Mouse (Mus musculus) bone marrow, adult 2 months (tissue): ENCODE data around the gene Rhou.

ENCODE experiments used
- CTCF ChIP-seq: fragments of 200-500 bp; IDR thresholded peaks from 2 replicates; pipeline ENCODE4 v1.5.1; 2011; ENCODE audit warnings: low read length, control low read depth; ENCODE audit not compliant: control insufficient read depth, insufficient read depth
- POLR2A ChIP-seq: fragments of 200-500 bp; IDR thresholded peaks from 2 replicates; pipeline ENCODE4 v1.6.1; 2011; ENCODE audit warnings: low read depth, mild to moderate bottlenecking, control low read depth, low read length, borderline replicate concordance; ENCODE audit not compliant: control insufficient read depth

- TF ChIP-seq CTCF (no peak), POLR2A (no peak)
Measured at GRCm38 (mm10) chr8:123705376-123705775, 51.6 kb downstream of the Rhou start.
